Mouse (Mus musculus) MEL-GATA-1-ER (cell line): Measurements from ENCODE around the gene Kirrel2.
A peak's percentile ranks its signal among the peaks of the same experiment; 100 is the strongest.

ENCODE experiments used
- DNase-seq: peaks from one replicate; pipeline ENCODE4 v3.0.0-alpha.2; 2012; ENCODE audit warnings: low read depth; ENCODE audit errors: extremely low read depth

Kirrel2 gene

DNA sequence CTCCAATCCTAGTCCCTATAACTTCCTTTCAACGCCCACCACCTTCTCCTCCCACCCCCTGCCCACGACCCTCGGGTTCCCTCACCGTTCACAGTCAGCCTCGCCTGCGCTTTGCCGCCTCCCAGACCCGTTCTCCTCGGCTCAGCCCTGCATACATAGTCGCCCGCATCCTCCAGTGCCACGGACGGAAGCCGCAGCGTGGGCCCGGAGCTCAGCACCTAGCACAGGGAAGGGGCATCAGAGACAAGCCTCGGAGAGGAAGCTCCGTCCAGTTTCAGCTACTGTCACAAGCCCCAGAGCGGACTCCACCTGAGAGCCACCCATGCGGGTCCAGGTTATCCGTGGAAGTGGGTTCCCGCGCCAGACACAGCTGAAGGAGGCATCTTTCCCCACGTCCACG lies 4.2 kb downstream of the Kirrel2 start:
- no peak for DNase-seq

DNA sequence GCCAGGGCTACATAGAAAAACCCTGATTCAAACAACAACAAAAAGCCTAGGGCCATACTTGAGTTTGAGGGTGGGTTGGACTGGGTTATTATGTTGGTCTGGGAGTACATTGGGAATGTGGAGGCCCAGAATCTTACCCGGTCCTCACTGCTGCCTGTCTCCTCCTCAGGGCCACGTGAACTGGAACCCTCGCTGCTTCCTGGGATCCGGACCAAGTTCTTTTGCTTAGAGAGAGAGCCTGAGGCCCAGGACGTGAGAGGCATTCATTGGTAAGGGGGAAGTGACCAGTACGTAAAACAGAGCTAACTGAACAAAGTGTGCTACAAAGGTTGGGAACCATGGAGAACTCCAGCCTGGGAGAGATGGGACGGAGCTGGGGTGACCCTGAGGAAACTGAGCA lies 7.2 kb downstream of the Kirrel2 start:
- no peak for DNase-seq

DNA sequence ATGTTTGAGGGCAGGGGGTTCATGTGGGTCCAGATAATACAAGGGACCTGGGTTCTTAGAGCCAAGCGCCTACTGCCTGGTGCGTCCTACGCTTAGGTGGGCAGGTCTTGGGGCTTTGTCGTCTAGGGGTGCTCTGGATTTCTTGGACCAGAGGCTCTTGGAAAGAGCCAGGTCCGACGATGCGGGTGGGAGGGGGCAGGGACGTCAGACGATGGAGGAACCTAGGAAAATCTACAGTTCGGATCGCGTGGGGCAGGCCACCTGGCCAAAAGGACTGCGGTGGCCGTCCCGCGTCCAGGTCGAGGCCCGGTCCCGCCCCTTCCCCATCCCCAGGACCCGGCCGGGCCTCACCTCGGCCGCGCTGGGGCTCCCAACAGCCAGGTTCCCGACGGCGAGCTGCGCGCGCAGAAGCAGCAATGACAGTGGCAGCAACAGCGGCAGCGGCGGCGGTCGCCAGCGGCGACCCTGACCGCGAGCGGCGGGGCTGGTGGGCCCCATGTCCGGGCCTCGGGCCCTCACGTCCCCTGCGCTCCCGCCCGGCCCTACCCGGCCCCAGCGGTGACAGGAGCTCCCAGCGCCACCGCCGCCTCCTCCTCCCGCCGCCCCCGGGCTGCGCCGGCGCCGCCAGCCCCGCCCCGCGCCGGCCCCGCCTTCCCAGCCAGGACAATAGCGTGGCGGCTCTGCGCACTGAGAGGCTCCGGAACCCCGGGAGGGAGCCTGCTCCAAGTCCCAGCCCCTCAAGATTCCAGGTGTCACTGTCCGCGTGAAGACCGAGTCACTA lies 12.3 kb downstream of the Kirrel2 start, which contains the start of gene Aplp1:
Gene Aplp1 (minus strand): TSS at position 565 of the 781 bp plus-strand sequence.
- no peak for DNase-seq

DNA sequence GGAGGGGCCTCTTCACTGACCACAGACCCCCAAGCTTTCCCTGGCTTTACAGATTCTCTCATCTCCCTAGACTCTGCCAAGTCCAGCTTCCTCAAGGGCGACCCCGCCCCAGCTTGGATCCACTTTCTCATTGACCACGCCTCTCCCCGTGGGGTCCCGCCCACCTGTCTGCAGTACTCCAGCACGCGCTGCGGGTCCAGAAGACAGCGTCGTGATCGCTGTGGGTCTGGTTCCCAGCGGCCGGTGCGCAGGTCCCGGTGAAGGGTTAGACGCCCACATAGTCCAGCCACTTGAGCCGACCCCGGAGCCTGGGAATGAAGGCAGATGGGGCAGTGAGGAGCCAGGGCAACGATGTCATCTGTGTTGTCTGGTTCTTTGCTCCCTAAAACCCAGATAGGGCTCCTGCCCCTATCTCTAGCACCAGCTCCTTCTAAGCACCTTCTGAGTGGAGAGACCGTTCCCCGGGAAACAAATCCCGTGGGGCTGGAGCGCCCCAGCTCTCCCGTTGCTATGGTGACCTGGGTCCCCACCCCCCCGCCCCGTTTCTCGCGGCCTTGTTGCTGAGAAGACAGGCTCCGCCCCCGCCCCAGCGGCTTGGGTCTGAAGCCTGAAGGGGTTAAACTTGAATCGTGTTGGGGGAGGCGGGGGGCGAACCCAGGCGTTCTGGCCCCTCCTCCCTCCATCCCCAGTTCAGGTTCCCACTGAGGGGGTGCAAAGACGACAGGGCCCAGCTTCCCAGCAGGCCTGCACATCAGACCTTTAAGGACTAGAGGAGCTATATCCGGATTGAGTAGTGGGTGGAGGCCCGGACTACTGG lies 13.1 kb downstream of the Kirrel2 start:
- DNase-seq: no peak

DNA sequence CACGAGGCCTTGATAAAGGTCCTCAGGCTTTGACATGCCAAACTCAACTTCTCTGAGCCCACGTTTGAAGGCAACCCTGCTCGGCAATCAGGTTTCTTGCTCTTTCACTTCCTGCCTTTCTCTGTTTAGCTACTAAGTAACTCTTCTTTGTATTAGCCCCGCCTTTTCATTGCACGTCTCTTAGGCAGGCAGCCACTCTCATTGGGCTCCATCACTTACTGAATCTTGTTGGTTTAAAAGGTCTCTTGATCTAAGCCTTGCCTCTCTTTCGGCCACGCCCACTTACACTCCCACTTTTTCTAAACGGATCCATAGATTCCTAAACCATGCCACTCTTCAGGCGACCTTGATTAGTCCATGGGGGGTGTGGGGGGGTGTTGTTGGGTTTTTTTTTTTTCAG lies 13.8 kb downstream of the Kirrel2 start:
- DNase-seq: no peak

DNA sequence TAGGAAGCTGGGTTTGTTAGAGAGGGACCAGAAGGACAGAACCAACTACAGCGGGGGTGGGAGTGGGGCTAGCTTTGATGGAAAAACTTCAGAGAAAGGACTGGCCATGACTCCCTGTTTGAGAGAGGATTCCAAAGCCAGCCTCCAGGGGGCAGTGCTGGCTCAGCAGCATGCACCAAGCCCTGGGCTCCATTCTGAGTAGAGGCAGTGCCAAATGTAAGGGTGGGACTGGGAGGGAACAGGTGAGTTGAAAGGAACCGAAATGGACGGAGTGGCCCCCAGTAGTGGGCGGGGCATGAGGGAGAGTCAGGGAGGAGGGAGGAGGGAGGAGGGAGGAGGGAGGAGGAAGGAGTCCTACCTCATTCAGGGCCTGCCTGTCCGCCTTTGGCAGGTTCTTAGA lies 16.8 kb downstream of the Kirrel2 start:
- no peak for DNase-seq

DNA sequence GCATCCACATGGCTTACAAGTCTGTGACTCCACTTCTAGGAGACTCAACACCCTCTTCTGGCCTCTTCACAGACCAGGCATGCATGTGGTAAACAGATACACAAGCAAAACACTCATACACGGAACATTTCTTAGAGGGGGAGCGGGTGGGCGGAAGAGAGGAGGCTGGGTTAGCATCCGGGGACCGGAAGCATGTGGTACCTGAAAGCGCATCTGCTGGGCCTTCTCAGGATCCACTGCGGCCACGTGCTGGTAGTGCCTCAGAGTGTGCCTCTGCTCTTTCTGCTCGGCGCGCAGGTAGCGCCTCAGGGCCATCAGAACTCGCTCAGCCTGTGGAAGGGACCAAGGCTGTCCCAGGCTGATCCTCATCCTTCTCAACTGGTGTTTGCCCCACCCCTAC lies 17.8 kb downstream of the Kirrel2 start:
- DNase-seq: no peak

DNA sequence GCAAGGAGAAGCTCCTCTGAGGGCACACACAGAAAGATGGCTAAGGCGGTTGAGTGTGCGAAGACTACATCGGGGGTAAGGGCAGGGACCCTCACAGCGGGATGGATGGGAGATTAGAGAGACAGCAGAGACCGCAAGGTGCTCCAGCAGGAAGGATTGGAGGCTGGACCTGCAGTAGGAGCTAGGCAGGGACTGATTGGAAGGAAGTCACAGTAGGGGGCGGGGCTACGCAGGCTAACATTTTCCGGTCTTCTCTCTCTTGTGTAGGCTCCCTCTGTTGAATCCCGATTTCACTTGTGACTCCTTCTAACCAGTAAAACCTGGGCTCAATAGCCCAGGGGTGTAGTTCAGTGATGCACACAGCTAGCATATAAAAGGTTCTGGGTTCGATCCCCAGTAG lies 20.6 kb downstream of the Kirrel2 start:
- no peak for DNase-seq

DNA sequence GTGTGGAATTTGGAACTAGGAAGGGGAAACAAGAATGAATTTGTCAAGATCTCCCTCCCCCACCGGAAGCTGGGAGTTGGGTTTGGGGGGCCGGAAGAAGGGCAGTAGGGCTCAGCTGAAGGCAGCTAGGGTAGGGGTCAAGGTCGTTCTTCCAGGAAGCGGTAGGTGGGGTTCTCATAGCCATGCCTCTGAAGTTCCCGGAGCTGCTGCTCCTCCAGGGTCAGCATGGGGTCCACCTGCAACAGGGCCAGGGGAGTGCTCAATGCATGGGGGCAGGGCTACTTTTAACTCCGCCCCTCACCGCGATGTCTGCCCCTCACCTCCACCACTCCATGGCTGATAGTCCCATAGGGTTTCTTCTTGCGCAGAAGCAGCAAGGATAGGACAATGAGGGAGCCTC lies 22.3 kb downstream of the Kirrel2 start:
- DNase-seq: no peak

DNA sequence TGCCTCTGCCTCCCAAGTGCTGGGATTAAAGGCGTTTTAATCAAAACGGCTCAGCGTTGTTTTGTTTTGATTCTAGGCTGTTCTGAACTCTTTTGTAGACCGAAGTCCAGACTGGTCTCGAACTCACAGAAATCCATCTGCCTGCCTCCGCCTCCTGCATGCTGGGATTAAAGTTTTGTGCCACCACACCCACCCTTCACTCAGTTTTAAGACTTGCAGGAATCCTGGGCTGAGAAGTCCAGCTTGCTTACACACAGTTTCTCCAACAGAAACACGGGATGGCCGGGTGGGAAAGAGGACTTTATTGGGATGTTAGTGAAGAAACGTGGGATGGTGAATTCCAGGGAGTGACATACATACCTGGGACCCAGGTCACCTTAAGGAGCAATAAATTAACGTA lies 22.8 kb downstream of the Kirrel2 start:
- DNase-seq: no peak

DNA sequence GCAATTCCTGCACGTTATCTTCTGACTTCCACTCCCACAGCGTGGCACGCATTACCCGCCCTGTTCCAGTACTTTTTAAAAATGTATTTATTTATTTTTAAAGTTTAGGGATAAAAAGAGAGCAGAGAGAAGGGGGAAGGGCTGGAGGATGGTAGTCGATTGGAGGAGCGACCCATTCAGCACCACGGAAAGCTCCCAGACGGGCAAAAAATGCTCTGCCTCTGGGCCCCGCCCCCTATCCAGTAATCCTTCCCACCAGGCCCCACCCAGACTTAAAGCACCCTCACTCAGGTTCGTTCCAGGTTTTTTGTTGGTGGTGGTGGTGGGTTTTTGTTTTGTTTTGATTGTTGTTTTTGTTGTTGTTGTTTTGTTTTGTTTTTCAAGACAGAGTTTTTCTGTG lies 23.3 kb downstream of the Kirrel2 start:
- DNase-seq: no peak

DNA sequence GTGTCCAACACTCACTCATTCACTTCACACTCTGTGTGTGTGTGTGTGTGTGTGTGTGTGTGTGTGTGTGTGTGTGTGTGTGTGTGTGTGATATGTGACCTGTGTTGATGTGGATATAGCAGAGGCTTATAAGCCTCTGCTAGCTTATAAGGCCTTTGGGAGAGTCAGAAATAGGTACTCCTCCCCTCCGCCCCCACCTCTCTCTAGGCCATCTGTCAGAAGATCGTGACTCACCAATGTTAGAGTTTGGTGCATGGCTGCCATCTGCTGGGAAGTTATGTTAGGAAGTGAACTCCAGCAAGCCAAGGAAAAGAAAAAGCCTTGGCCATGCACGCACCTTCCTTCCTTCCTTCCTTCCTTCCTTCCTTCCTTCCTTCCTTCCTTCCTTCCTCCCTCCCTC lies 25.7 kb downstream of the Kirrel2 start:
- no peak for DNase-seq

DNA sequence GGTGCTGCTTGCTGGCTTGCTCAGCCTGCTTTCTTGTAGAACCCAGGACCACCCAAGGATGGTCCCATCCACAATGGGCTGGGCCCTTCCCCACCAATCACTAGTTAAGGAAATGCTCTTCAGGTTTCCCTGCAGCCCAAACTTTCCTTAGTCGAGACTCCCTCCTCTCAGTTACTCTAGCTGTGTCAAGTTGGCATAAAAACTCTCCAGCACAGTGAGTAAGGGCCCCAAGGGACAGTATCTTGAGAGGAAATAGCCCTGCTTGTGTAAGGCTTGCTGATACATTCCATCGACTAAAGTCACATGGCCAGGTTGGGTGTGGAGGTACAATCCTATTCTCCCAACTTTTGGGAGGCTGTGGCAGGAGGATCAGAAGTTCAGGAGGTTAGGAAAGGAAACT lies 27.3 kb downstream of the Kirrel2 start:
- DNase-seq: no peak

DNA sequence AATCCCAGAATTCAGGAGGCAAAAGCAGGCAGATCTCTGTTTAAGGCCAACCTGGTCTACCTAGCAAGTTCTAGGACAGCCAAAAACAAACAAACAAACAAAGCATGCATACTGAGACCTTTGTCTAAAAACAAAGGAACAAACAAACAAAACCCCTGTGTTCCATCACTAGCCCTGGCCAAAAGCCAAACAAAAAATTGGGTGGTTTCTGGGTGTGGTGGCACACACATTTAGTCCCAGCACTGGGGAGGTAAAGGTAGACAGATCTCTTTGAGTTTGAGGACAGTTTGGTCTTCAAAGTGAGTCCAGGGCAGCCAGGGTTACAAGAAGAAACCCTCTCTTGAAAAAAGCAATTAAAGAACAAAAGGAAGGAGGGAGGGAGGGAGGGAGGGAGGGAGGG lies 28.2 kb downstream of the Kirrel2 start:
- no peak for DNase-seq

DNA sequence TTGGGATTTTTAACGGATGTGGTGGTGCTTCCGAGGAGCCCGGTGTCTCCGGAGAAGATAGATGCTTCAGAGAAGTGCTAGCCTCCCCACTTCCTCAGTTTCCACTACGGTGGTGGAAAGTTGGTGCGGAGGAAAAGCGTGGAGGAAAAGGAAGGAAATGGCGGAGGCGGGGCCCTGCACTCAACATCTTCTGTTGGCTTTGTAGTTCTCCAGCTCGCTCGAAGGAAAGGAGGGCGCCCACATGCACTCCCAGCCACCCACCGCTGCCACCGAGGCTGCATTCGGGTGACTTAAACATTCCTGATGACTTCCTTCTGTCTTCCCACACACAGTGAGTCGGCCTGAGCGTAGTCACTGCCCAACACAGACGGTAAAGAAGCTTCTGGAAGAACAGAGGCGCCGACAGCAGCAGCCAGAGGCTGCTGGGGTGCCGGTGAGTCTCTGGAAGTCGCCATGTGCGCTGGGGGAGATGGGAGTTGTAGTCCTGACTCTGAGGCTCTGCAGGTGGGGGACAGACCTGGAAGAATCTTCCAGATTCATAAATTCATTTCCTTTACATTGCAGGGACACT lies 34.3 kb downstream of the Kirrel2 start:
- no peak for DNase-seq

DNA sequence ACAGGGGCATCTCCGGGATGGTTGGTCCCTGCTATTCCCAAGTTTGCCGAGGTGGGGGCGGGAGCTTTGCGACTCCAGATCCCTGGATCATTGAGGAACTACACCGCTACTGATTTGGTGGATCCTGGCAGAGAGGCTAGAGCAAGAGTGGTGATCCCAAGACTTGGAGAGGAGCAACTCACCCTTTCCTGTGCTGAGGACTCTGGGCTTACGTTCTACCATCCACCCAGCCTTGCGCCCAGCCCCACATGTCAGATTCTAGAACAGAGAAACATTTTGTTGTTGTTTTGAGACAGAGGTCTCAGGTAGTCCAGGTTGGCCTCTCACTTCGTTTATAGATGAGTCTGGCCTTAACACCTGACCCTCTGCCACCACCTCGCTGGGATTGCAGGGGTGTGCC lies 34.9 kb downstream of the Kirrel2 start:
- no peak for DNase-seq

DNA sequence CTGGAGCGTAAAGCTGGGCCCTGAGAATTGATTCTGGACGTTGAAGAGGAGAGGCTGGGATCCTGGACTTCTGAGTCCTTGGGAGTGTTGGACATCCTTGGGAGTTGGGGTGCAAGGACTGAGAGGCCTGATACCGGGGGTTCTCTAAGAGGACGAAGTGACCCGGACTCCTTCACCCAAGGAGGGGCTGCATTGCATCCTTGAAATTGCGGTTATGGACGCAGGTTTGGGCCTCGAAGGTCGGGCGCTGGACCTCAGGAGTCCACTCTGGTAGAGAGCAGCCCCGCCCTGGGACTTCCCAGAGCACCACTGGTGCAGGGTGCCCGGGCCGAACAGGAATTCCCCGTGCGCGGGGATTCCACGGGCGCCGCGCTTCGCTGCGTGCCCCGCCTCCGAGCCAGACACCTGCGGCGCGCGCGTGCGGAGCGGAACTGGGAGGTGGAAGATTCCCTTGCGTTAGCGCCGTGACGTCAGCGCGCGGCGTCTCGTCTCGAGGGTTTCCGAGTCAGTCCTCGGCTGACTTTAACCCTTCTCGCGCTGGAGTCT lies 35.5 kb downstream of the Kirrel2 start:
- peak; percentile 68 for DNase-seq

DNA sequence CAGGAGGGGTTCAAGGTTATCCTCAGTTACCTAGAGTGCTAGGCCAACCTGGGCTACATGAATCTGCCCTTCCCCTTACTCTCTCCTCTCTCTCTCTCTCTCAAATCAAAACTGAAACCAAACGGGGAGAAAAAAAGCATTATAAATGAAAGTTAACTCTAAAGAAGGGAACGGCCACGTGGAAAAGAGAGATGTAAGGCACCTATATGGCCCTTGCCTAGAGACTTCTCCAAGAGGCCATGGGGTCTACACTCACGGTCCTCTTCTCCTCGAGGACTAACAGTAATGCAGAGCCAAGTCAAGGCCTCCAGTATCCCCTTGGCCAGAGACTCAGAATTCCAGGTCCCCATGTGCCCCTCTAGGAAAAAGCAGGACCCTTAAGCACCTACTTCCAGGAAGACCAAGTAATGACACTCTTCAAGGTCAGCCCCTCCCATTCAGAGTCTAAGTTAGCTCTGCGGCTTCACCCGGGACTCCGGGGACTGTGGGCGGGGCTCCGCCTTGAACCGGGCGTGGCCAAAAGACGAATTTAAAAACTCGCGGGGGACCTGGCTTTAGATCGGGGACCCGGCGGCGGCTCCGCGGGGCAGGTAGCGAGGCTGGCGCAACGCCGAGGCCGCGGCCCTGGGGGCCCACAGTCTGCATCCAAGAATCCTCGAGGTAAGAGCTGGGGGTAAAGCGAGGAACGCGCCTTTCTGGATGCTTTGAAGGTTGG lies 36.2 kb downstream of the Kirrel2 start, which contains the start of gene Nfkbid:
Gene Nfkbid (plus strand): TSS at position 558 of the 715 bp plus-strand sequence.
- DNase-seq: peak; percentile 63

DNA sequence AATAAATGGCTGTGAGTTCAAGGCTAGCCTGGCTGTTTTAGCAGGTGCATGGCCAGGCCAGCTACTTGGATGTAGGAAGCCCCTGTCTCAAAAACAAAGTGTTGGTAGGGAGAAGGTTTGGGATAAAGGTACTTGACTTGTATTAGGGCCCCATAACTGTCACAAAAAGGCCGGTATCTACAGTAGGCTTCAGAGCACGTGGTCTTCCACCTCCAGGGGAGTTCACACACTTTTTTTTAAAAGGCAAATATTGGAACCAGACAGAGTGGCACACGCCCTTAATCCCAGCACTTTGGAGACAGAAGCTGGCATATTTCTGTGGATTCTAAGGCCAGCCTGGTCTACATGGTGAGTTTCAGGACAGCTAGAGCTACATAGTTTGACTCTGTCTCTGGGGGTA lies 36.8 kb downstream of the Kirrel2 start:
- no peak for DNase-seq

DNA sequence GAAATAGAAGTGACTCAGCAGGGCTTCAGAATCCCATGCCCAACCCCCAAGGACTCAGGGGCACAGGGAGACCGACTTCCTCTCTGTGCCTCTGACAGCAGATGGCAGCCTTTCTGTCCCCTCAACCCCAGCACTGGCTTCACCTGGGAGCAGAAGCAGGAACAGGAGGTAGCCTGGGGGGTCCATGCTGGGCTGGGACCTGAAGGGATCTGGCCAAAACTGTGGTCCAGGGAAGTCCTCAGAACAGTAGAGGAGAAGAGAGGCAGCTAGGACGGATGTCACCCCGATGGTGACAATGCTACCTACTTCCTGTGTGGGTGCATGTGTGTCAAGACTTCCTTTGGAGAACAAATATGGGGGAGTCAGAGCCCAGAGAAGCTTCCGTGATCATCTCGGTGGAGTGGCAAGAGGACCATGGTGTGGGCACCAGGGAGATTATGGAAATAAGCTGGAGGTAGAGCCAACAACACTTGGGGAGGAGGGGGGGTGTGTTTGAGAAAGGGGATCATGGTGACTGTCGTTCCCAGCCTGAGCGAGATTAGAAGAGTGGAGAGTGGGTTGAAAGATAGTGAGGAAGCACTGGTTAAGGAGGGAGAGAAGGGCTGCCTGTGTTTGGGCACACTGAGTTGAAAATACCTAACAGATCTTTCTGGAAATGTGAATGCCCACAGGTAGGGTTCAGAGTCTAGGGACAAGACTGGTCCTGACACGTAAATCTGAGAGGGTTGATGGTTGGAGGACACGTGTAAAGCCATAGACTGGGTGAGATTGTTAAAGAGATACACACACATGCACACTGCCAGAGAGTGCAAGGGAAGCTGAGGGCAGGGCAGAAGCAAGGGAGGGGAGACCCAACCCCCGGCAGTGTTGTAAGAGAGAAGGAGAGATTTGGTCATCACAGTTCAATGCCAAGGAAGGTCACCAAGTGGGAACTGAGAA lies 37.7 kb downstream of the Kirrel2 start, which contains the start of gene Hcst:
Gene Hcst (minus strand): TSS at position 294 of the 939 bp plus-strand sequence.
- DNase-seq: peak; percentile 71
